Mouse (Mus musculus) megakaryocyte, embryonic 14.5 days (primary cell): ENCODE results near the gene Gnb3. TPM values are rescaled to one million over a fixed set of nuclear protein-coding genes. Genes with fewer than 3 reads are reported as not detected.
A peak's percentile ranks its signal among the peaks of the same experiment; 100 is the strongest.

Experiments used
- H3K27me3 ChIP-seq: replicated peaks from 2 replicates; pipeline ENCODE3; 2012; ENCODE audit warnings: inconsistent platforms
- H3K36me3 ChIP-seq: replicated peaks from 2 replicates; pipeline ENCODE3; 2012; ENCODE audit warnings: low read length, inconsistent platforms, mixed read lengths
- H3K4me1 ChIP-seq: 2 replicates; pipeline ENCODE4 v1.6.1; 2012; ENCODE audit warnings: inconsistent platforms
- H3K4me3 ChIP-seq: replicated peaks from 2 replicates; pipeline ENCODE3; 2012; ENCODE audit warnings: moderate library complexity, mild to moderate bottlenecking, inconsistent platforms
- H3K9me3 ChIP-seq: 2 replicates; pipeline ENCODE4 v1.6.1; 2012; ENCODE audit warnings: inconsistent platforms
- FLI1 ChIP-seq: IDR thresholded peaks from 2 replicates; pipeline ENCODE4 v1.6.1; 2012; ENCODE audit warnings: low read length, inconsistent platforms, mixed read lengths
- GATA1 ChIP-seq: IDR thresholded peaks from 3 replicates; pipeline ENCODE4 v1.6.1; 2012; ENCODE audit warnings: mixed read lengths, low read length, inconsistent platforms, borderline replicate concordance
- polyA plus RNA-seq: library from polyadenylated mRNA; stranded (reverse); fragments of >175 nt; gene quantifications from 2 replicates; pipeline ENCODE4 v1.2.3, GENCODE M21; 2012; ENCODE audit warnings: low replicate concordance; ENCODE audit not compliant: insufficient read depth

Gene Gnb3
- polyA plus RNA-seq, 1 experiment: not detected

- TF ChIP-seq FLI1 (no peak), GATA1 (no peak)
- H3K36me3 ChIP-seq: no peaks in the 10 kb centered on the region
- peaks cover 90% of the 10 kb centered on the region for H3K27me3 ChIP-seq
Measured at GRCm38 (mm10) chr6:124866560-124866959, 26.5 kb upstream of the Gnb3 start.

GRCm38 (mm10) chr6:124865766-124866362 is 25.8 kb upstream of the Gnb3 start:
- Histone ChIP-seq H3K4me1 (peaks cover 31% of the 10 kb centered on the region), H3K27me3 (peaks cover 90% of the 10 kb centered on the region), H3K4me3 (no peak overlapping the region), H3K9me3 (peaks cover 2% of the 10 kb centered on the region), H3K36me3 (no peaks in the 10 kb centered on the region)
- TF ChIP-seq FLI1: no peak
- no peak for TF ChIP-seq GATA1

More at GRCm38 (mm10) chr6:124866560-124866959, 26.5 kb upstream of the Gnb3 start:
- Histone ChIP-seq H3K4me3 (no peak overlapping the region), H3K4me1 (peaks cover 31% of the 10 kb centered on the region), H3K9me3 (peaks cover 7% of the 10 kb centered on the region)

- Histone ChIP-seq H3K4me1 (peaks cover 39% of the 10 kb centered on the region), H3K9me3 (no peaks in the 10 kb centered on the region), H3K27me3 (peaks cover 93% of the 10 kb centered on the region), H3K36me3 (no peaks in the 10 kb centered on the region), H3K4me3 (peak within 1 kb of the TSS; percentile 90)
- TF ChIP-seq GATA1 (no peak), FLI1 (no peak)
Measured at GRCm38 (mm10) chr6:124863658-124864298, 23.7 kb upstream of the Gnb3 start, which contains the start of gene Gpr162. Gene Gpr162 (minus strand): TSS chr6:124863983.

GRCm38 (mm10) chr6:124863125-124863657 is 23.1 kb upstream of the Gnb3 start:
- peaks cover 99% of the 10 kb centered on the region for H3K27me3 ChIP-seq
- H3K36me3 ChIP-seq: no peaks in the 10 kb centered on the region
- no peaks in the 10 kb centered on the region for H3K9me3 ChIP-seq
- H3K4me1 ChIP-seq: peaks cover 39% of the 10 kb centered on the region
- peak overlapping the region; percentile 90 for H3K4me3 ChIP-seq
- TF ChIP-seq FLI1 (no peak), GATA1 (no peak)

GRCm38 (mm10) chr6:124862406-124863124 is 22.5 kb upstream of the Gnb3 start:
- H3K4me1 ChIP-seq: peaks cover 44% of the 10 kb centered on the region
- no peaks in the 10 kb centered on the region for H3K9me3 ChIP-seq
- peak overlapping the region; percentile 90 for H3K4me3 ChIP-seq
- peaks cover 99% of the 10 kb centered on the region for H3K27me3 ChIP-seq
- no peak for TF ChIP-seq GATA1
- no peak for TF ChIP-seq FLI1
- H3K36me3 ChIP-seq: no peaks in the 10 kb centered on the region

- H3K4me3 ChIP-seq: no peak overlapping the region
- no peak for TF ChIP-seq FLI1
- TF ChIP-seq GATA1: no peak
Measured at GRCm38 (mm10) chr6:124861802-124862201, 21.7 kb upstream of the Gnb3 start.

GRCm38 (mm10) chr6:124861266-124861665 is 21.2 kb upstream of the Gnb3 start:
- Histone ChIP-seq H3K27me3 (peaks cover 99% of the 10 kb centered on the region), H3K4me3 (peak overlapping the region; percentile 4)
- TF ChIP-seq FLI1 (no peak), GATA1 (no peak)

More at GRCm38 (mm10) chr6:124861802-124862201, 21.7 kb upstream of the Gnb3 start:
- H3K27me3 ChIP-seq: peaks cover 99% of the 10 kb centered on the region
- peaks cover 51% of the 10 kb centered on the region for H3K4me1 ChIP-seq
- H3K9me3 ChIP-seq: no peaks in the 10 kb centered on the region
- H3K36me3 ChIP-seq: no peaks in the 10 kb centered on the region

GRCm38 (mm10) chr6:124860511-124860910 is 20.4 kb upstream of the Gnb3 start:
- H3K4me3 ChIP-seq: no peak overlapping the region
- peaks cover 99% of the 10 kb centered on the region for H3K27me3 ChIP-seq
- no peaks in the 10 kb centered on the region for H3K9me3 ChIP-seq
- peaks cover 59% of the 10 kb centered on the region for H3K4me1 ChIP-seq
- no peaks in the 10 kb centered on the region for H3K36me3 ChIP-seq
- TF ChIP-seq GATA1 (no peak), FLI1 (no peak)

More at GRCm38 (mm10) chr6:124861266-124861665, 21.2 kb upstream of the Gnb3 start:
- H3K4me1 ChIP-seq: peaks cover 57% of the 10 kb centered on the region
- H3K36me3 ChIP-seq: no peaks in the 10 kb centered on the region
- H3K9me3 ChIP-seq: no peaks in the 10 kb centered on the region

- peak overlapping the region; percentile 83 for H3K4me3 ChIP-seq
- H3K27me3 ChIP-seq: peaks cover 97% of the 10 kb centered on the region
- no peaks in the 10 kb centered on the region for H3K36me3 ChIP-seq
- no peaks in the 10 kb centered on the region for H3K9me3 ChIP-seq
- TF ChIP-seq FLI1 (no peak), GATA1 (no peak)
- H3K4me1 ChIP-seq: peaks cover 61% of the 10 kb centered on the region
Measured at GRCm38 (mm10) chr6:124859725-124860124, 19.6 kb upstream of the Gnb3 start.
